Mouse (Mus musculus): ENCODE results near the gene Lhfpl5.

DNA sequence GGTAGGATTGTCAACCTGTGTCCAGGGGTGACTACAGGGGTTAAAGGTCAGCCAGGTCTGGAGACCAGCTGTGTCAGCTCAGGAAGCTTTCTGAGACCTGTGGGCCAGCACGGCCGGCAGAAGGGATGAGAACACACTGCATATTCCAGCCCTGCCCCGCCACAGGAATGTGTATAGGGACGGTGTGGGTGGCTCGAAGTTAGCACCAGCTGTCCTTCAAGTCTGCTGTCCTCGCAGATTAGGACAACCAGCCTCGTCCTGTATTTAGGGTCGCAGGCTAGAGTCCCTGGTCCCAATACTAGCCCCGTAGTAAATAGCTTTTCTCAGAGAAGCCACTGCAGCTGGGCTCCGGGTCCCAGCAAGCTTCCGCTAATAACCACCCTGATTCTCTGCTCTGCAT, 26.9 kb upstream of the Lhfpl5 start:
- TF ChIP-seq CTCF (IDR thresholded peaks at IDR 0.05) (no peak), POLR2A (IDR thresholded peaks at IDR 0.05; ENCODE audit: insufficient read depth, low read depth, low read length) (no peak)

Measured in heart, adult 2 months (tissue).